Mouse (Mus musculus): ENCODE results near the gene Ampd2. TPM values are rescaled to one million over a fixed set of nuclear protein-coding genes. Genes with fewer than 3 reads are reported as not detected.

Ampd2 gene
- polyA plus RNA-seq, 1 experiment from 2014 or later = 29.4 TPM

DNA sequence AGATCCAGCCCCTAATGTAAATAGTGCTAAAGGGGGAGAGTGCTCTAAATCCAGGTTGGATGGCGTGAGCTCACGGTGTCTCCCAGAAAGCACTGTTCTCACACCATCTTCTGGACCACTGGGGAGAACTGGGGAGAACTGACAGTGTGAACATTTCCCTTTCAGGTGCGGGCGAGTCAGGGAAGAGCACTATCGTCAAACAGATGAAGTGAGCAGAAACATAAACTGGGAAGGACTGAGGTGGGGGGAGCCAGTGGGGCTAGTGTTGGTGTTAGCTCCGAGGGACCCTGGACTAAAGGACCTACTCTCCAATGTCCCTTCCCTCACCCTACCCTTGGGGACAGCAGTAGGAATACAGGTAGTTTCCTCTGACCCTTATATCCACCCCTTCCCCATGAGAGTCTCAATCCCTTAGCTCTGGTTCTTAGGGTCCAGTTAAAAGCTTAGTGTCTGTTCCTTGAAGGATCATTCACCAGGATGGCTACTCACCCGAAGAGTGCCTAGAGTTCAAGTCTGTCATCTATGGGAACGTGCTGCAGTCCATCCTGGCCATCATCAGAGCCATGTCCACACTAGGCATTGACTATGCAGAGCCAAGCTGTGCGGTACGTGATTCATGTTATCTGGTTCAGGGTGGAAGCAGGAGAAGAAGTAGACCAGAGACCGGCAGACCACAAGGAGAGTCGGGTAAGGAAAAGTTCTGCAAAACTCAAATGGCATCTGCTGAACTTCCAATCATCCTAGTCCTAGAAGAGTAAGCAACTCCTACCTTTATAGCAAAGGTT, 8.7 kb upstream of the Ampd2 start:
- Histone ChIP-seq H3K27me3 (replicated peaks) (no peaks in the 10 kb centered on the region), H3K9me3 (no peaks in the 10 kb centered on the region), H3K27ac (replicated peaks) (no peak overlapping the region; the same call in 1 of the 2 replicates), H3K36me3 (no peaks in the 10 kb centered on the region), H3K4me2 (peak overlapping the region; percentile 17; the same call in 1 of the 2 replicates), H3K4me1 (peaks cover 18% of the 10 kb centered on the region), H3K9ac (no peak overlapping the region), H3K4me3 (no peak overlapping the region)
- ATAC-seq (ENCODE audit: extremely low read depth, insufficient number of reproducible peaks, low FRiP score, low TSS enrichment) = no peak
- WGBS = 80% methylated on average over 12 of the region's 12 CpGs

DNA sequence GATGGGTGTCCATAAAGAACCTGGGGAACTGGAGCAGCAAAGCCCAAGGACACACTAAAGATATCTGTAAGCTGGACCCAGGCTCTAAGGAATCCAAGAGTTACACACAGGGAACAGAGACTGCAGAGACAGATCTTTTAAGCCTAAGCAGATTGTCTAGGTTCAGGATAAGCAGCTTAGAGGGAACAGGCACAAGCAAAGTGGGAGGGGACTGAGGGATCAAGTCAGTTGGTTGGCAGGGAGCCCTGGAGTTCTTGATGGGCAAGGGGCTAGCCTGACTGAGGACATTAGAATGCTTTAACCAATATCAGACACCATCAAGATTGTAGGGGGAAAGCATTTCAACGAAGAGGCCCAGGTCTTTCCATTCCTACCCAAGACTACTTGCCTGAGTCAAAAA, 7.7 kb upstream of the Ampd2 start:
- Histone ChIP-seq H3K4me3 (no peak overlapping the region), H3K27ac (replicated peaks) (no peak overlapping the region), H3K36me3 (no peaks in the 10 kb centered on the region), H3K9ac (no peak overlapping the region), H3K27me3 (replicated peaks) (no peaks in the 10 kb centered on the region), H3K9me3 (no peaks in the 10 kb centered on the region), H3K4me2 (no peak overlapping the region), H3K4me1 (peaks cover 28% of the 10 kb centered on the region)
- 47% methylated on average over 1 of the region's 1 CpGs for WGBS
- ATAC-seq (ENCODE audit: extremely low read depth, insufficient number of reproducible peaks, low FRiP score, low TSS enrichment) = no peak

- WGBS = 64% methylated on average over 6 of the region's 6 CpGs
- Histone ChIP-seq H3K27ac (replicated peaks) (no peak overlapping the region), H3K9me3 (no peaks in the 10 kb centered on the region), H3K27me3 (replicated peaks) (no peaks in the 10 kb centered on the region), H3K4me2 (no peak overlapping the region), H3K4me1 (peaks cover 34% of the 10 kb centered on the region), H3K36me3 (no peaks in the 10 kb centered on the region), H3K4me3 (no peak overlapping the region), H3K9ac (no peak overlapping the region)
- ATAC-seq (ENCODE audit: extremely low read depth, insufficient number of reproducible peaks, low FRiP score, low TSS enrichment) = no peak
These were observed 6.9 kb upstream of the Ampd2 start for GRCm38 (mm10) chr3:108093306-108093705.

DNA sequence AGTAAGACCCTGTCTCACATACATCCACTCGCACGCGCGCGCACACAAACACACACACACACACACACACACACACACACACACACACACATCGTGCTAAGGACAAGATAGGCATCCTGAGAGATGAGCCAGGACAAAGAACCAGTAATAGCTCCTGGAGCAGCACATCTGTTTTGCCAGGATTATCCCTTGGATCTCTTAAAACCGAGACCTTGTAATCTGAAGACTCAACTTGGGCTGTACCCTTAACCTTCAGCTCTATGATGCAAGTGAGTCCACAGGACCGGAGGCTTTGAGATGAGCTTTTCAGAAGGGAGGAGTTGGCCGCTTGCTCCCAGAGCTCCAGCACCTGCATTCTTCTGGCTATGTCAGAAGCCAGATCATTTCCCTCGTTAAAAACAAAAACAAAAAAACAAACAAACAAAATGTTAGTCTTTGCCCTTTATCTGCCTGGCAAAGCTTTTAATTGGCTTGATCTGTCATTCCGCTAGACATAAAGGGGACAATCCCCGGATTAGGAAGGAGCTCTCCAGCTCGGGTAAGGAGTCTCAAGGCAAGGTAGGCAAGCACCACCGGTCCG, 6.2 kb upstream of the Ampd2 start, which contains the start of gene Gnat2:
Gene Gnat2 (plus strand): TSS at position 254 of the 580 bp plus-strand sequence.
- no peaks in the 10 kb centered on the region for H3K36me3 ChIP-seq
- peaks cover 35% of the 10 kb centered on the region for H3K4me1 ChIP-seq
- ATAC-seq (ENCODE audit: extremely low read depth, insufficient number of reproducible peaks, low FRiP score, low TSS enrichment) = no peak
- H3K9ac ChIP-seq = no peak within 1 kb of the TSS
- no peak within 1 kb of the TSS for H3K4me3 ChIP-seq
- H3K27ac ChIP-seq (replicated peaks) = no peak within 1 kb of the TSS
- no peak within 1 kb of the TSS for H3K4me2 ChIP-seq
- H3K9me3 ChIP-seq = no peaks in the 10 kb centered on the region
- H3K27me3 ChIP-seq (replicated peaks) = no peaks in the 10 kb centered on the region
- WGBS = 74% methylated on average over 15 of the region's 15 CpGs

GRCm38 (mm10) chr3:108092030-108092429, 5.6 kb upstream of the Ampd2 start:
- no peak overlapping the region for H3K4me2 ChIP-seq
- ATAC-seq (ENCODE audit: extremely low read depth, insufficient number of reproducible peaks, low FRiP score, low TSS enrichment) = no peak
- H3K27ac ChIP-seq (replicated peaks) = no peak overlapping the region
- no peaks in the 10 kb centered on the region for H3K36me3 ChIP-seq
- H3K4me3 ChIP-seq = no peak overlapping the region
- H3K4me1 ChIP-seq = peaks cover 41% of the 10 kb centered on the region
- no peaks in the 10 kb centered on the region for H3K9me3 ChIP-seq
- no peaks in the 10 kb centered on the region for H3K27me3 ChIP-seq (replicated peaks)
- H3K9ac ChIP-seq = no peak overlapping the region
- WGBS = 70% methylated on average over 6 of the region's 6 CpGs

- peaks cover 41% of the 10 kb centered on the region for H3K4me1 ChIP-seq
- WGBS = 83% methylated on average over 2 of the region's 2 CpGs
- H3K4me3 ChIP-seq = no peak overlapping the region
- no peak for ATAC-seq (ENCODE audit: extremely low read depth, insufficient number of reproducible peaks, low FRiP score, low TSS enrichment)
- H3K27ac ChIP-seq (replicated peaks) = no peak overlapping the region
- H3K36me3 ChIP-seq = no peaks in the 10 kb centered on the region
- H3K4me2 ChIP-seq = no peak overlapping the region
- no peaks in the 10 kb centered on the region for H3K27me3 ChIP-seq (replicated peaks)
- H3K9me3 ChIP-seq = no peaks in the 10 kb centered on the region
- H3K9ac ChIP-seq = 0 out of 2 replicates have a peak overlapping the region, but pooled peaks have one; percentile 34
These were observed 4.1 kb upstream of the Ampd2 start for GRCm38 (mm10) chr3:108090561-108090960.

- Histone ChIP-seq H3K4me3 (no peak overlapping the region), H3K27ac (replicated peaks) (no peak overlapping the region), H3K4me1 (peaks cover 43% of the 10 kb centered on the region), H3K36me3 (no peaks in the 10 kb centered on the region), H3K4me2 (no peak overlapping the region), H3K27me3 (replicated peaks) (no peaks in the 10 kb centered on the region), H3K9me3 (no peaks in the 10 kb centered on the region), H3K9ac (no peak overlapping the region)
- no peak for ATAC-seq (ENCODE audit: extremely low read depth, insufficient number of reproducible peaks, low FRiP score, low TSS enrichment)
- 39% methylated on average over 2 of the region's 2 CpGs for WGBS
These were observed 3.5 kb upstream of the Ampd2 start for GRCm38 (mm10) chr3:108089916-108090315.

DNA sequence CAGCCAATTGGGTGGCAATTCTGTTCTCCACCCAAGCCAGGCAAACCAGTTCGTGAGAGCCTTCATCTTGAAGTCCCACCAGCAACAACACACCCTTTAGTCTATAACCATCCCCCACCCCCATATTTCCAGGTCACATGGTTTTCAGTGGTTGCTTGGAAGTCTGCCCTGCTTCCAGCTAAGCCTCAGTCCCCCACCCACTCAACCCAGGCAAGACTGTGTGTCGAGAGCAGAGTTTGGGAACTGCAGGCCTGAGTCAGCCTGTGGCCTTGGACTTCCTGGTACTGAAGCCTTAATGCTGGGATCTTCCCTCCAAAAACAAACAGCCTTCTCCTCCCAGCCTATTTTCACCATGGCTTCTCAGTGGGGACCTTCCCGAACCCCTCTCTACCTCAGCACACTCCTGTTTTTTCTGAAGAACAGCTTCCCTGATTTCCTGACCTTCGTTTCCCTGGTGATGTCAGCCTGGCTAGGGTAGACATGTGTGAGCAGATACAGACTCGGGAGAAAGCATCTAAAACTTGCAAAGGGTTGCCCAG, 2.5 kb upstream of the Ampd2 start:
- H3K36me3 ChIP-seq = no peaks in the 10 kb centered on the region
- H3K9ac ChIP-seq = peak overlapping the region; percentile 44
- H3K4me3 ChIP-seq = no peak overlapping the region
- no peak overlapping the region for H3K4me2 ChIP-seq
- H3K4me1 ChIP-seq = peaks cover 46% of the 10 kb centered on the region
- ATAC-seq (ENCODE audit: extremely low read depth, insufficient number of reproducible peaks, low FRiP score, low TSS enrichment) = no peak
- no peaks in the 10 kb centered on the region for H3K9me3 ChIP-seq
- WGBS = 37% methylated on average over 5 of the region's 5 CpGs
- H3K27ac ChIP-seq (replicated peaks) = 0 out of 2 replicates have a peak overlapping the region, but pooled peaks have one; percentile 20
- H3K27me3 ChIP-seq (replicated peaks) = no peaks in the 10 kb centered on the region

- WGBS = 61% methylated on average over 3 of the region's 3 CpGs
These were observed 878 bp upstream of the Ampd2 start for GRCm38 (mm10) chr3:108087329-108087728.

DNA sequence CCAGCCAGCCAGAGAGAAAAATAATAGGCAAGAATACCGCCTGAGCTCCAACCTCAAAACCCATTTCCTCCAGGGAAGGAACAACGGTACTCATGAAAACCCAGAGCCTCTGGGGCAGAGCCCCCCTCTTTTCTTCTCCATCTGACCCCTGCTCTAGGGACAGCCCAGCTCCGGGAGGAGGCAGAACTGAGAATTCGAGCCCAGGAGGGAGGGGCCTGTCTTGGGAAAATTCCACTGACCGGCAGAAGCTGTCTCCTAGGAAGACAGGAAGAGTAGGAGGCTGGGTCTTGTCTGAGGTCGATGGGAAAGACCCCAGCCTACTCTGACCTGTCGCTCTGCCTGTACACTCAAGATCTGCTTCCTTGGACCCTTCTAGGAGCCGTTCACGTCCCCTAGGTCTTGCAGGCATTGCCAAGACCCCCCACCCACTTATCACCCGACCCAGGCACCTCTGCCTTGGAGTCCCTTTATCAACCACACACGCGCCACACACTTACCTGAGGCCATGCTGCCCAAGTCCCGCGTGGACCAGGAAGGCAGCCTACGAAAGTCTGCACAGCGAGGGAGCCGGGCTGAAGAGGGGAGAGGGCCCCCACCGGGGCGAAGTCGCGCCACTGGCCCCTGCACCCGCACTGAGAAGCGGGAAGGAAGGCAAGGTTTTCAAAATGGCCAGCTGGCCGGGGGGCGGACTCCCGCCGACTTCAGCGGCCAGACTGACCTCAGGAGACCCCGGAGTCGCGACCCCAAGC, 556 bp downstream of the Ampd2 start:
- Histone ChIP-seq H3K9me3 (no peaks in the 10 kb centered on the region), H3K4me2 (peak overlapping the region; percentile 97), H3K27me3 (replicated peaks) (no peaks in the 10 kb centered on the region), H3K27ac (replicated peaks) (peak overlapping the region; percentile 95), H3K36me3 (no peaks in the 10 kb centered on the region), H3K9ac (peak overlapping the region; percentile 86), H3K4me1 (peaks cover 76% of the 10 kb centered on the region), H3K4me3 (peak overlapping the region; percentile 79)
- peak; percentile 56 for ATAC-seq (ENCODE audit: extremely low read depth, insufficient number of reproducible peaks, low FRiP score, low TSS enrichment)
- WGBS = under 1% methylated on average over 31 of the region's 31 CpGs

More at GRCm38 (mm10) chr3:108087329-108087728, 878 bp upstream of the Ampd2 start:
- Histone ChIP-seq H3K27me3 (replicated peaks) (no peaks in the 10 kb centered on the region), H3K4me1 (peaks cover 61% of the 10 kb centered on the region), H3K4me2 (peak overlapping the region; percentile 97), H3K36me3 (no peaks in the 10 kb centered on the region), H3K9ac (peak overlapping the region; percentile 86), H3K9me3 (no peaks in the 10 kb centered on the region), H3K4me3 (peak overlapping the region; percentile 79), H3K27ac (replicated peaks) (peak overlapping the region; percentile 95)
- no peak for ATAC-seq (ENCODE audit: extremely low read depth, insufficient number of reproducible peaks, low FRiP score, low TSS enrichment)

GRCm38 (mm10) chr3:108085281-108085720, 1.1 kb downstream of the Ampd2 start:
- Histone ChIP-seq H3K9me3 (no peaks in the 10 kb centered on the region), H3K27me3 (replicated peaks) (no peaks in the 10 kb centered on the region), H3K4me3 (peak overlapping the region; percentile 79), H3K9ac (peak overlapping the region; percentile 86), H3K36me3 (peaks cover 5% of the 10 kb centered on the region; the same call in 1 of the 2 replicates), H3K4me1 (peaks cover 79% of the 10 kb centered on the region), H3K4me2 (peak overlapping the region; percentile 97), H3K27ac (replicated peaks) (peak overlapping the region; percentile 95)
- WGBS = 0% methylated on average over 14 of the region's 14 CpGs
- peak; percentile 77 for ATAC-seq (ENCODE audit: extremely low read depth, insufficient number of reproducible peaks, low FRiP score, low TSS enrichment)
